Mouse (Mus musculus) brain, embryonic 14.5 days (tissue): Measurements from ENCODE around the gene Wdr81. TPM values are rescaled to one million over a fixed set of nuclear protein-coding genes. Genes with fewer than 3 reads are reported as not detected.
A peak's percentile ranks its signal among the peaks of the same experiment; 100 is the strongest.

Source experiments
- DNase-seq: peaks from one replicate; pipeline ENCODE4 v3.0.0-alpha.2; 2011; ENCODE audit warnings: low read depth
- CTCF ChIP-seq: fragments of 200-500 bp; IDR thresholded peaks from 2 replicates; pipeline ENCODE4 v1.5.1; 2012; ENCODE audit warnings: inconsistent platforms, mild to moderate bottlenecking, moderate library complexity, borderline replicate concordance; ENCODE audit not compliant: insufficient read depth, insufficient read length; ENCODE audit errors: extremely low read depth
- POLR2A ChIP-seq: fragments of 200-500 bp; IDR thresholded peaks from 2 replicates; pipeline ENCODE4 v1.6.1; 2012; ENCODE audit warnings: mild to moderate bottlenecking, inconsistent platforms, borderline replicate concordance; ENCODE audit not compliant: poor library complexity, insufficient read depth, insufficient read length, severe bottlenecking; ENCODE audit errors: extremely low read depth
- polyA plus RNA-seq: library from polyadenylated mRNA; depleted of rRNA; stranded (reverse); fragments of >200 nt; gene quantifications from 2 replicates; pipeline ENCODE4 v1.2.3, GENCODE M21; 2012

The Wdr81 gene
- polyA plus RNA-seq, 1 experiment: 13.4 TPM

DNA sequence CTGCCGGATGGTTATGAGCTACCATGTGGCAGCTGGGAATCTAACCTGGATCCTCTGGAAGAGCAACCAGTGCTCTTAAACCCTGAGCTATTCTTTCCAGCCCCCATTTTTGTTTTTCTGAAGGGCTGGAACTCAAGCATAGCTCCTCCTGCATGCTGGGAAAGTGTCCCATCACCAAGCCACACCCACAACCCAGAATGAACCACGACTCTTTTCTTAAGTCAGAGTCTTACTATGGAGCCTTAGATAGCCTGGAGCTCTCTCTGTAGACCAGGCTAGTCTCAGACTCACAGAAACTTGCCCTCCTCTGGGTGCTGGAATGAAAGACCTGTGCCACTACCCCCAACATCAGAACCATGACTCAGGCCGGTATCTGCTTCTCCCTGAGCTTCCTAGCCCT, 5.9 kb downstream of the Wdr81 start:
- no peak for TF ChIP-seq POLR2A
- no peak for TF ChIP-seq CTCF
- DNase-seq: no peak

DNA sequence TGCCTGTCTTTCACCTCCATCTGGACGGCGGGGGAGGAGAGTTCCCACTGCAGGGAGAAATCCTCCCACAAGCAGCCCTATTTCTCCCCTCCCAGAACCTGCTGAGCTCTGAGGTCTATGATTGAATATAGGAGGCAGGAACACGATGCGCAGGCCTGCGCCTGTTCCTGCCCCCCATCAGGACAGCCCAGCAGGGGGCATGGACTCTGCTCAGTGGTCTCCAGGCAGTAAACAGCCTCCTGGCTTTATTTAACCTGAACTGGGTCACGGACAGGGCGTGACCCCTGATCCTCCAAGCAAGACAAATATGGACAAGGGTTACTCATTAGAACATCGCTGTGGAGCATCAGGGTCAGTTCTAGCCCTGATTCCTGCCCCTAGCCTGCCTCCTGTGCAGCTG, 10.8 kb downstream of the Wdr81 start:
- DNase-seq: no peak
- TF ChIP-seq CTCF (no peak), POLR2A (no peak)

DNA sequence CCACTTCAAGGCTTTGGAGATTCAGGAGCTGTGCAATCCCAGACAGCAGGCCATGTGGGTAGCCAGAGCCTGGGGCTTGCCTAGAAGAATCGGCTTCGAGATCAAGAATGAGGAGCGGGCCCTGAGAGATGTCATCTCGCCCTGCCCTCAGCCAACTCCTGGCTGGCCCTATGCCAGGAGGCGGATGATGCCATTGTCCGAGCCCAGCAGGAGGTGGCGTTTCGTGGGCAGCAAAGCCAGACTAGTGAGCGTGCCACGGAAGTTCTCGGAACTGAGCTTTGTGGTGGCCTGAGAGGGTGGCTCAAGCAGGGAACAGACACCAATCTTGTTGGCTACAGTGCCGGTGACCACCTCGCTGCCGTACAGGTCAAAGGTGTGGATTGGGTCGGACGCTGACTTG, 12.9 kb downstream of the Wdr81 start:
- TF ChIP-seq CTCF (no peak), POLR2A (no peak)
- DNase-seq: no peak

DNA sequence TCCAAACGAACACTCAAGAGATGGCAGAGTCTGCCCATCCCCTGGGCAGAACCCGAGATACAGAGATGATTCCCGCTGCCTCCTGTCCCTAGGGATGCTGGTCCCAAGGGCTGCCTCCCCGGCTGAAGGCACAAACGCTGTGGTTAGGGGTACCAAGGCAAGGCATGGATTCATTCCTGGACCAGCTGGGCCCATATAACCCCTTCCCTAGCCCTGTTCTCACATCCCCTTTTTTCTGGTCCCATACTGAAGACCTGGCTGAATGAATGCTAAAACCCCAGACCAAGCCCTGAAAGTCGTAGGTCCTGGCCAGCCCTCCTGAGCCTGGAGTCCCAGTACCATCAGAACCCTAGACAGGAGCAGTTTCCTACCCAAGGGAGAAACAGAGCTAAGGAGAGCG, 13.5 kb downstream of the Wdr81 start:
- TF ChIP-seq POLR2A: no peak
- TF ChIP-seq CTCF: no peak
- no peak for DNase-seq

DNA sequence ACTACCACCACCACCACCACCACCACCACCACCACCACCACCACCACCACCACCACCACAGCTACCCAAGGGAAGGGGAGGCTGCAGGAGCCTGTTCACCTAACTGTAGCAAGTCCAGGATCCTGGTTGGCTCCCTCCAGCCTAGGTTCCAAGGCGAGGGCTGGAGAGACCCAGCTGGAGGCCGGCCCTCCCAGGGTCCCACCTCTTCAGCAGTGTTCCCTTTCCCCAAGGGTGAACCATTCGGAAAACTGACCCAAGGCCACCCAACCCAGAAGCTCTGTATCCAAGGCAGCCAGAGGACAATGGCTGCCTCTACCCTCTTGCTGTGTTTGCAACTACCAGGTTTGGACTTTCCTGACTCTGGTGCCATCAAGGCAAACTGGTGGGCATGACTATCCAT, 14.6 kb downstream of the Wdr81 start:
- DNase-seq: no peak
- TF ChIP-seq CTCF (no peak), POLR2A (no peak)

DNA sequence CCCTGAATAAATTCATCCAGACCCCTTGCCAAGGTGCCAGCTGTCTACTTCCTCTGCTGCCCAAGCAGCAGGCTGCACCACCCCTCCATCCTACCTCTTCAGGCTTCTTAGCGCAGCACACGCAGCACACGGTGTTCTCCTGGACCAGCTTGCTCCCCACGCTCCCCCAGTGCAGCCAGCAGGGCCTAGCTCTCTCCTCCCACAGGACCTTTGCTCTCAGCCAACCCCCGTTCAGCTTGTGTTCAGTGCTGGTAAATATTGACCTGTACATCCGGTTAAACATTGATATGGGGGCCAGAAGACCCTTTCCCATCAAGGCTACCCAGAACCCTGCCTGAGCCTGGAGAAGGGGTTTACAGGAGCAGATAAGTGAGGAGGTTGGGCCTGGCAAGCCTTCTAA, 15.2 kb downstream of the Wdr81 start, which contains the start of gene Serpinf2:
TSS of gene Serpinf2 (minus strand) at position 229 of the 400 bp plus-strand sequence.
- no peak for DNase-seq
- no peak for TF ChIP-seq POLR2A
- TF ChIP-seq CTCF: no peak

DNA sequence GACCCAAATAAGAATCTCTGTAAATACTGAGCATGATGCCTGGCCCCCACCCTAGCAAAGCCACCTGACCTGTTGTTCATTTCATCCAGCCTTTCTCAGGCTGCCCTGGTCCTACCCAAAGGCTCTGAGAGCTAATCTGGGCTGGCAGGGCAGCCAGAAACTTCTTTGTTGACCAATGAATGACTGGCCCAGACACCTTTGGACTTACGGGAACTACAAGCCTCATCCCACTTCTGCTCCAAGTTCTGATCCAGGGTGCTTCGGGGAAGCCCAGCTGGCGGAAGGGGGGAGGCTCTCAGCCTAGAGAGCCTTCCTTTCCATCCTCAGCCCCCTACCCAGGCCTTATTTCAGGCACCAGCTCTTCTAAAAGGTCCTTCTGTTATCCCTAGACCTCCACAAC, 15.7 kb downstream of the Wdr81 start:
- TF ChIP-seq POLR2A: no peak
- no peak for TF ChIP-seq CTCF
- DNase-seq: no peak

DNA sequence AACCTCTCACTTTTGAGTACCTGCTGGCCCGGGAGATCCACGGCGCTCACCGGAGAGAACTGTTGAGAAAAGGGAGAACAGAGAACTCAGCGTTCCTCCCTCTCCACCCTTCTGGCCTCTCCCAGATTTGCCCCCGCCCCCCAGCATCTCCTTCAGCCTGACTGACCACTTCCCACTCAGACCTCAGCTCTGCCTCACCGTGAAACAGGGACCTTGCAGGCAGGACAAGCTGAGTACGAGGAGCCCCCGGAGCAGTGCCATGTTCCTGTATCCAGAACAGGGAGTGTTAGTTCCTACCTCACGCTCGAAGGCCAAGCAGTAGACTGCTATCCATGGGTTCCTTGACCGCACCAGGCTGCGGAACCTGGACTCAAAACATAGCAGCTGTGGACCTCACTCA, 16.3 kb downstream of the Wdr81 start:
- no peak for DNase-seq
- TF ChIP-seq CTCF (no peak), POLR2A (no peak)

DNA sequence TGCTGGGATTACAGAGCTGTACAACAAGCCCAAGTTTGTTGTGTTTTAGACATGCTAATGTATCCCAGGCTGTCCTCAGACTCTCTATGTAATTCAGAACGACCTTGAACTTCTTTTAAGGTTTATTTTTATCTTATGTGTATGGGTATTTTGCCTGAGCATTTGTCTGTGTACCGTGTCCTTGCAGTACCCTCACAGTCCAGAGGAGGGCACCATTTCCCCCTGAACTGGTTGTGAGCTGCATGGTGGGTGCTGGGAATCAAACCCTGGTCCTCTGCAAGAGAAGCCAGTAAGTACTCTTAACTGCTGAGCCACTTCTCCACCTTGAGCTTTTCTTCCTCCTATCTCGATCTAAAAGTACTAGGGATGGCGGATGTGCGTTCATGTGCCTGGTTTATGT, 20.4 kb downstream of the Wdr81 start:
- TF ChIP-seq CTCF (peak; percentile 32; the same call in 1 of the 2 replicates), POLR2A (no peak)
- no peak for DNase-seq

DNA sequence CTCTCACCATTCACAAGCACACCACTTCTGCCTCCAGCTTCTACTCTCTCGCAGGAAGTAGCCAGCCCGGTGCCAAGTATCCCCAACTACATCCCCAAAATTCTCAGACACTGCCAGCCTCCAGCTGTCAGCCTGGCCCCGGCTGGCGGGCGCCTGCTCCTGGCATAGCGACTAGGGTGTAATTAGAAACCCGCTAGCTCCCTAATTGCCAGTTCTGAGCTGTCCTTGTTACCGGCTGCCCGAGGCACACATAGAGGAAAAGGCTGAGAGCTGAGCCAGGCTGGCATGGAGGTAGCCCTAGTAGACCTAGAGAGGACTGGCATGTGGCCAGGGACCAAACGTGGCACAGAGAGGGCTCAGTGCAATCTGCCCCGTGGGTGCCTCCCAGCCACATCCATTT, 23.2 kb downstream of the Wdr81 start:
- peak; percentile 96 for DNase-seq
- no peak for TF ChIP-seq CTCF
- TF ChIP-seq POLR2A: no peak

DNA sequence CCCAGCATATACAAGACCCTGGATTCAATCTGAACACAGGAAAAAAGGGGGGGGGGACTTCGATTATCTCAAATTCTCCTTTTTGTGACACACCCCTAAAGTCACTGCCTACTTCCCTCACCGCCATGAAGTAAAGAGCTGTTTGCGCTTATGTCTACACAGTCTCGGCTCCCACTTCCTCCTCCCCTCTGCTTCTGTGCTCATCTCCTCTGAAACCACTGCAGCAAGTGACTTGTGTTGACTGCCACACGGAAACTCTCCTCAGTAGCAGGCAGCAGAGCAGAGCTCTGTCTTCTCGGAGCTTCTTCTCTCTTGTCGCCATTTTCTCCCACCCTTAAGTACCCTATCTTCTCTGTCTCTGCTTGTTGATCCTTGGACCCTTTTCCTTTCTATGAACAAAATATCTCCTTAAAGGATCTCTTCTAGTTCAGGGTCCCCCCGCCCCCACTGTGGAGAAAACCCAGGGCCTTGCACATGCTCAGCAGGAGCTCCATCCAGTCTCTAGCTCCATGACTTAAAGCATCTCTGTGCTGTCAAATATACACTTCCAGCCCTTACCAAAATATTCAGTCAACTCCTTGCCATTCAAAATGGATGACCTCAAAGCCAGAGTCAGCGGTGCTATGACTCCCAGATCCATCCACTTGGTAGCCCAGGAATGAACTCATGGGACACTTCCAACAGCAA, 25.4 kb downstream of the Wdr81 start:
- TF ChIP-seq CTCF (no peak), POLR2A (no peak)

DNA sequence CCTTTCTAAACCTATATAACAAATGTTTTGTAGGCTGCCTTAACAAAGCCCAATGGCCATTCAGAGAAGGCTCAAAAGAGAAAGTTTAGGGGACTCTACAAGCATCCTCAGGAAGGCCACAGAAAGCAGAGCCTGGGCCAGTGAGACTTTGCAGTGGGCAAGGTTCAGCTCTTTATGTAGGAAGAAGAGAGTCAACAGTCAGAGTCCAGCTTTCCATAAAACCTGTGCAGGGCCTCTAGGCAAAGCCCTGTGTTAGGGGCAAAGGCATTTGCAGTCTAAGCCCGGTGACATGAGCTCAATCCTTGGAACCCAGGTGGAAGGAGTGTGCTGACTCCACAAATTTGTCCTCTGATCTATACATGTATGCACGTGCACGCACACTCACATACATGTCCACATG, 30.1 kb downstream of the Wdr81 start:
- TF ChIP-seq CTCF: no peak
- DNase-seq: no peak

More for the DNA sequence above, 25.4 kb downstream of the Wdr81 start:
- DNase-seq: no peak
